Mouse (Mus musculus): Measurements from ENCODE around the gene Plekhg6. TPM values are rescaled to one million over a fixed set of nuclear protein-coding genes. Genes with fewer than 3 reads are reported as not detected.

The Plekhg6 gene
- total RNA-seq, 2 experiments from 2014 or later, result 0.30 to 0.34 TPM

GRCm38 (mm10) chr6:125318981-125319918, 61.3 kb downstream of the Plekhg6 start:
- intact Hi-C loops (cut with DNase I), result no loop called here

GRCm38 (mm10) chr6:125317077-125317476, 63.5 kb downstream of the Plekhg6 start:
- Histone ChIP-seq H3K4me3 (no peak overlapping the region), H3K27ac (no peak overlapping the region)
- TF ChIP-seq CTCF (IDR thresholded peaks at IDR 0.05), result no peak
- no peak for DNase-seq (ENCODE audit: extremely low spot score in 1 of 2, low spot score in 2 of 2)
- intact Hi-C loops (cut with DNase I), result no loop called here

More at GRCm38 (mm10) chr6:125318981-125319918, 61.3 kb downstream of the Plekhg6 start:
- no peak overlapping the region for H3K27ac ChIP-seq
- no peak overlapping the region for H3K4me3 ChIP-seq
- no peak for TF ChIP-seq CTCF (IDR thresholded peaks at IDR 0.05)
- DNase-seq (ENCODE audit: extremely low spot score in 1 of 2, low spot score in 2 of 2), result no peak

DNA sequence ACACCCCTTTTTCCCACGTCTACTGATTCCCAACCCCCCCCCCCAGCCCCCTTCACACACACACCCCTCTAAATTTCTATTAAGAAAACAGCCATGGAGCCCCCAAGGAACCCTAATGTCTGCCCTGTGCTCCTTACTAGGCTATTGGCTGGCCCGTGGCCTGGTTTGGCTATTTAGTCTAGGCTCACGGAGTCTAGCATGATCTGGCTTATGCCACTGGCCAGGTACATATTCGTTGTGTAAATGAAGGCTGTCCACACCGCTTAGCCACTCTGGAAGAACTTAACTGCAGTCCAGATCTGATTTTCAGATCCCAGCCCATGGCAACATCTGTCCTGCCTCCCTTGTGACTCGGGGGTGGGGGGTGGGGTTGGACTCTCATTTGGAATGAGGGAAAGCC, 65.8 kb downstream of the Plekhg6 start:
- intact Hi-C loops (cut with DNase I), result loop anchor here (1.0 kb wide), 1 partner anchor 35 kb away; the partner anchor contains the start of gene Tnfrsf1a

GRCm38 (mm10) chr6:125314231-125314563, 66.4 kb downstream of the Plekhg6 start:
- intact Hi-C loops (cut with DNase I), result loop anchor here (1.0 kb wide), 1 partner anchor 35 kb away; the partner anchor contains the start of gene Tnfrsf1a
- Histone ChIP-seq H3K27ac (peak overlapping the region; percentile 47), H3K4me3 (peak overlapping the region; percentile 48)
- DNase-seq (ENCODE audit: extremely low spot score in 1 of 2, low spot score in 2 of 2), result no peak
- no peak for TF ChIP-seq CTCF (IDR thresholded peaks at IDR 0.05)

More for the DNA sequence above, 65.8 kb downstream of the Plekhg6 start:
- no peak for DNase-seq (ENCODE audit: extremely low spot score in 1 of 2, low spot score in 2 of 2)
- Histone ChIP-seq H3K27ac (no peak overlapping the region), H3K4me3 (no peak overlapping the region)
- TF ChIP-seq CTCF (IDR thresholded peaks at IDR 0.05), result no peak

- no peak for TF ChIP-seq CTCF (IDR thresholded peaks at IDR 0.05)
- intact Hi-C loops (cut with DNase I), result loop anchor here (1.0 kb wide), 1 partner anchor 36 kb away; the partner anchor contains the start of gene Tnfrsf1a
- peak; percentile 36 to 37 for DNase-seq (ENCODE audit: extremely low spot score in 1 of 2, low spot score in 2 of 2)
These were observed 66.9 kb downstream of the Plekhg6 start, which contains the start of gene Ltbr for GRCm38 (mm10) chr6:125313546-125314230. Gene Ltbr (minus strand): TSS chr6:125313885.

More at GRCm38 (mm10) chr6:125313546-125314230, 66.9 kb downstream of the Plekhg6 start, which contains the start of gene Ltbr:
- H3K4me3 ChIP-seq, result peak within 1 kb of the TSS; percentile 48
- peak within 1 kb of the TSS; percentile 58 for H3K27ac ChIP-seq

Other genes with a start within 250 kb of the Plekhg6 start
- 10 to 100 TPM; 28.1 to 32.1 TPM for gene Nop2, start 248.9 kb downstream of the Plekhg6 start, total RNA-seq (2021)
- 10 to 100 TPM; 64.6 to 67.1 TPM for gene Iffo1, start 235.6 kb downstream of the Plekhg6 start, total RNA-seq (2021)
- 1,000 to 10,000 TPM; 2,312 to 2,314 TPM for gene Gapdh, start 214.3 kb downstream of the Plekhg6 start, total RNA-seq (2021)
- 10 to 100 TPM; 22.6 to 23.4 TPM for gene Ncapd2, start 189.1 kb downstream of the Plekhg6 start, total RNA-seq (2021)
- gene Mrpl51, start 189.0 kb downstream of the Plekhg6 start, total RNA-seq (2021), result 10 to 100 TPM; 69.1 to 74.5 TPM
- gene Vamp1, start 165.2 kb downstream of the Plekhg6 start, total RNA-seq (2021), result 100 to 1,000 TPM; 125 to 128 TPM
- gene Tapbpl, start 148.9 kb downstream of the Plekhg6 start, total RNA-seq (2021), result 1 to 10 TPM; 5.0 to 6.0 TPM
- gene Cd27, start 143.8 kb downstream of the Plekhg6 start, total RNA-seq (2021), result not detected
- gene Tuba3a, start 94.8 kb downstream of the Plekhg6 start, total RNA-seq (2021), result not detected
- 1 to 10 TPM; 7.9 to 9.1 TPM for gene Ltbr, start 66.9 kb downstream of the Plekhg6 start, total RNA-seq (2021)
- gene Scnn1a, start 60.1 kb downstream of the Plekhg6 start, total RNA-seq (2021), result 1 to 10 TPM; 2.5 to 2.7 TPM
- 10 to 100 TPM; 10.8 to 11.1 TPM for gene Tnfrsf1a, start 31.4 kb downstream of the Plekhg6 start, total RNA-seq (2021)
- gene Cd9, start 114.0 kb upstream of the Plekhg6 start, total RNA-seq (2021), result 10 to 100 TPM; 39.6 to 40.7 TPM
- 10 to 100 TPM; 13.7 to 14.6 TPM for gene Vwf, start 166.0 kb upstream of the Plekhg6 start, total RNA-seq (2021)